Mouse (Mus musculus) CH12.LX (cell line): ENCODE measurements around the gene Mttp.

Source experiments
- EP300 ChIP-seq: IDR thresholded peaks from 2 replicates; pipeline ENCODE4 v1.6.1; 2011; ENCODE audit warnings: low read length, improper control_type of control experiment
- GABPA ChIP-seq: IDR thresholded peaks from 2 replicates; pipeline ENCODE4 v1.6.1; 2012; ENCODE audit warnings: low read depth, low read length, improper control_type of control experiment, inconsistent platforms; ENCODE audit not compliant: insufficient replicate concordance
- POLR2A ChIP-seq: IDR thresholded peaks from 2 replicates; pipeline ENCODE4 v1.6.1; 2011; ENCODE audit warnings: low read depth, mild to moderate bottlenecking, improper control_type of control experiment, low read length

GRCm38 (mm10) chr3:138121461-138121860, 23.3 kb downstream of the Mttp start:
- TF ChIP-seq POLR2A = no peak
- TF ChIP-seq EP300 = no peak
- TF ChIP-seq GABPA = no peak
